Mouse (Mus musculus): Measurements from ENCODE around the gene Slc22a4.
"Not testable (repeated sequence)": the region's sequence is repeated elsewhere in the genome, so short reads cannot be mapped to it uniquely, and the experiment has no call there.

Slc22a4 gene

GRCm38 (mm10) chr11:54018893-54019732, 8.8 kb downstream of the Slc22a4 start:
- Histone ChIP-seq H3K27me3 (ENCODE audit: insufficient read depth, low read length) (peaks cover 10% of the 10 kb centered on the region; the same call in 1 of the 2 replicates), H3K9me3 (ENCODE audit: low read length) (no peaks in the 10 kb centered on the region), H3K4me1 (replicated peaks; ENCODE audit: low read depth, low read length) (no peaks in the 10 kb centered on the region), H3K4me3 (replicated peaks; ENCODE audit: low read length) (no peak overlapping the region), H3K36me3 (ENCODE audit: insufficient read depth, low read length) (no peaks in the 10 kb centered on the region)
- TF ChIP-seq POU5F1 (IDR thresholded peaks at IDR 0.05; ENCODE audit: borderline replicate concordance, low read length) (no peak), NANOG (IDR thresholded peaks at IDR 0.05; ENCODE audit: borderline replicate concordance, low read length) (no peak), CTCF (conservative IDR thresholded peaks at IDR 0.05; ENCODE audit: low read length) (no peak)

GRCm38 (mm10) chr11:54017596-54017995, 10.3 kb downstream of the Slc22a4 start:
- no peak overlapping the region for H3K4me3 ChIP-seq (replicated peaks; ENCODE audit: low read length)
- TF ChIP-seq NANOG (IDR thresholded peaks at IDR 0.05; ENCODE audit: borderline replicate concordance, low read length) (no peak), POU5F1 (IDR thresholded peaks at IDR 0.05; ENCODE audit: borderline replicate concordance, low read length) (no peak), CTCF (conservative IDR thresholded peaks at IDR 0.05; ENCODE audit: low read length) (no peak)
- peaks cover 5% of the 10 kb centered on the region; the same call in 1 of the 2 replicates for H3K27me3 ChIP-seq (ENCODE audit: insufficient read depth, low read length)
- H3K4me1 ChIP-seq (replicated peaks; ENCODE audit: low read depth, low read length): no peaks in the 10 kb centered on the region
- no peaks in the 10 kb centered on the region for H3K36me3 ChIP-seq (ENCODE audit: insufficient read depth, low read length)
- H3K9me3 ChIP-seq (ENCODE audit: low read length): no peaks in the 10 kb centered on the region

- Histone ChIP-seq H3K27me3 (ENCODE audit: insufficient read depth, low read length) (peaks cover 7% of the 10 kb centered on the region; the same call in 1 of the 2 replicates), H3K9me3 (ENCODE audit: low read length) (no peaks in the 10 kb centered on the region), H3K4me3 (replicated peaks; ENCODE audit: low read length) (no peak overlapping the region), H3K36me3 (ENCODE audit: insufficient read depth, low read length) (no peaks in the 10 kb centered on the region), H3K4me1 (replicated peaks; ENCODE audit: low read depth, low read length) (no peaks in the 10 kb centered on the region)
- no peak for TF ChIP-seq POU5F1 (IDR thresholded peaks at IDR 0.05; ENCODE audit: borderline replicate concordance, low read length)
- TF ChIP-seq NANOG (IDR thresholded peaks at IDR 0.05; ENCODE audit: borderline replicate concordance, low read length): no peak
- TF ChIP-seq CTCF (conservative IDR thresholded peaks at IDR 0.05; ENCODE audit: low read length): no peak
Measured at GRCm38 (mm10) chr11:54016051-54016450, 11.8 kb downstream of the Slc22a4 start.

- peaks cover 7% of the 10 kb centered on the region; the same call in 1 of the 2 replicates for H3K27me3 ChIP-seq (ENCODE audit: insufficient read depth, low read length)
- no peaks in the 10 kb centered on the region for H3K4me1 ChIP-seq (replicated peaks; ENCODE audit: low read depth, low read length)
- no peaks in the 10 kb centered on the region for H3K36me3 ChIP-seq (ENCODE audit: insufficient read depth, low read length)
- H3K9me3 ChIP-seq (ENCODE audit: low read length): no peaks in the 10 kb centered on the region
- no peak overlapping the region for H3K4me3 ChIP-seq (replicated peaks; ENCODE audit: low read length)
- TF ChIP-seq CTCF (conservative IDR thresholded peaks at IDR 0.05; ENCODE audit: low read length) (no peak), NANOG (IDR thresholded peaks at IDR 0.05; ENCODE audit: borderline replicate concordance, low read length) (no peak), POU5F1 (IDR thresholded peaks at IDR 0.05; ENCODE audit: borderline replicate concordance, low read length) (no peak)
Measured at GRCm38 (mm10) chr11:54012961-54013360, 14.9 kb downstream of the Slc22a4 start.

- H3K9me3 ChIP-seq (ENCODE audit: low read length): no peaks in the 10 kb centered on the region
- H3K36me3 ChIP-seq (ENCODE audit: insufficient read depth, low read length): no peaks in the 10 kb centered on the region
- no peak overlapping the region for H3K4me3 ChIP-seq (replicated peaks; ENCODE audit: low read length)
- TF ChIP-seq POU5F1 (IDR thresholded peaks at IDR 0.05; ENCODE audit: borderline replicate concordance, low read length) (no peak), NANOG (IDR thresholded peaks at IDR 0.05; ENCODE audit: borderline replicate concordance, low read length) (no peak), CTCF (conservative IDR thresholded peaks at IDR 0.05; ENCODE audit: low read length) (no peak)
- H3K4me1 ChIP-seq (replicated peaks; ENCODE audit: low read depth, low read length): no peaks in the 10 kb centered on the region
- H3K27me3 ChIP-seq (ENCODE audit: insufficient read depth, low read length): peaks cover 3% of the 10 kb centered on the region
Measured at GRCm38 (mm10) chr11:54011255-54011654, 16.6 kb downstream of the Slc22a4 start.

GRCm38 (mm10) chr11:54008416-54008920, 19.4 kb downstream of the Slc22a4 start:
- peaks cover 3% of the 10 kb centered on the region for H3K27me3 ChIP-seq (ENCODE audit: insufficient read depth, low read length)
- H3K4me1 ChIP-seq (replicated peaks; ENCODE audit: low read depth, low read length): no peaks in the 10 kb centered on the region
- no peak overlapping the region for H3K4me3 ChIP-seq (replicated peaks; ENCODE audit: low read length)
- H3K9me3 ChIP-seq (ENCODE audit: low read length): no peaks in the 10 kb centered on the region
- no peaks in the 10 kb centered on the region for H3K36me3 ChIP-seq (ENCODE audit: insufficient read depth, low read length)
- TF ChIP-seq NANOG (IDR thresholded peaks at IDR 0.05; ENCODE audit: borderline replicate concordance, low read length) (no peak), CTCF (conservative IDR thresholded peaks at IDR 0.05; ENCODE audit: low read length) (no peak), POU5F1 (IDR thresholded peaks at IDR 0.05; ENCODE audit: borderline replicate concordance, low read length) (no peak)

- no peak overlapping the region for H3K4me3 ChIP-seq (replicated peaks; ENCODE audit: low read length)
Measured at GRCm38 (mm10) chr11:54007717-54008116, 20.2 kb downstream of the Slc22a4 start.

GRCm38 (mm10) chr11:54006901-54007300, 21.0 kb downstream of the Slc22a4 start:
- H3K4me1 ChIP-seq (replicated peaks; ENCODE audit: low read depth, low read length): no peaks in the 10 kb centered on the region; the same call in 1 of the 2 replicates
- no peaks in the 10 kb centered on the region for H3K36me3 ChIP-seq (ENCODE audit: insufficient read depth, low read length)
- H3K27me3 ChIP-seq (ENCODE audit: insufficient read depth, low read length): peaks cover 1% of the 10 kb centered on the region
- TF ChIP-seq NANOG (IDR thresholded peaks at IDR 0.05; ENCODE audit: borderline replicate concordance, low read length): no peak
- TF ChIP-seq CTCF (conservative IDR thresholded peaks at IDR 0.05; ENCODE audit: low read length): no peak
- TF ChIP-seq POU5F1 (IDR thresholded peaks at IDR 0.05; ENCODE audit: borderline replicate concordance, low read length): no peak
- no peaks in the 10 kb centered on the region for H3K9me3 ChIP-seq (ENCODE audit: low read length)
- no peak overlapping the region for H3K4me3 ChIP-seq (replicated peaks; ENCODE audit: low read length)

More at GRCm38 (mm10) chr11:54007717-54008116, 20.2 kb downstream of the Slc22a4 start:
- TF ChIP-seq CTCF (conservative IDR thresholded peaks at IDR 0.05; ENCODE audit: low read length): no peak
- no peak for TF ChIP-seq POU5F1 (IDR thresholded peaks at IDR 0.05; ENCODE audit: borderline replicate concordance, low read length)
- no peak for TF ChIP-seq NANOG (IDR thresholded peaks at IDR 0.05; ENCODE audit: borderline replicate concordance, low read length)
- H3K27me3 ChIP-seq (ENCODE audit: insufficient read depth, low read length): peaks cover 3% of the 10 kb centered on the region
- H3K9me3 ChIP-seq (ENCODE audit: low read length): no peaks in the 10 kb centered on the region
- H3K4me1 ChIP-seq (replicated peaks; ENCODE audit: low read depth, low read length): no peaks in the 10 kb centered on the region; the same call in 1 of the 2 replicates
- no peaks in the 10 kb centered on the region for H3K36me3 ChIP-seq (ENCODE audit: insufficient read depth, low read length)

GRCm38 (mm10) chr11:54006362-54006761, 21.5 kb downstream of the Slc22a4 start:
- H3K4me3 ChIP-seq (replicated peaks; ENCODE audit: low read length); H3K4me1 ChIP-seq (replicated peaks; ENCODE audit: low read depth, low read length); H3K9me3 ChIP-seq (ENCODE audit: low read length); H3K27me3 ChIP-seq (ENCODE audit: insufficient read depth, low read length); H3K36me3 ChIP-seq (ENCODE audit: insufficient read depth, low read length): not testable (repeated sequence)

Measured in E14TG2a.4 (cell line).